Mouse (Mus musculus) liver, adult 2 months (tissue): ENCODE measurements around the gene Tor1aip1.

Source experiments
- CTCF ChIP-seq: fragments of 200-500 bp; IDR thresholded peaks from 2 replicates; pipeline ENCODE4 v1.5.1; 2011; ENCODE audit warnings: low read depth, low read length, control low read depth
- POLR2A ChIP-seq: fragments of 200-500 bp; IDR thresholded peaks from 2 replicates; pipeline ENCODE4 v1.6.1; 2011; ENCODE audit warnings: low read length, control low read depth; ENCODE audit not compliant: insufficient read depth; ENCODE audit errors: extremely low read depth

DNA sequence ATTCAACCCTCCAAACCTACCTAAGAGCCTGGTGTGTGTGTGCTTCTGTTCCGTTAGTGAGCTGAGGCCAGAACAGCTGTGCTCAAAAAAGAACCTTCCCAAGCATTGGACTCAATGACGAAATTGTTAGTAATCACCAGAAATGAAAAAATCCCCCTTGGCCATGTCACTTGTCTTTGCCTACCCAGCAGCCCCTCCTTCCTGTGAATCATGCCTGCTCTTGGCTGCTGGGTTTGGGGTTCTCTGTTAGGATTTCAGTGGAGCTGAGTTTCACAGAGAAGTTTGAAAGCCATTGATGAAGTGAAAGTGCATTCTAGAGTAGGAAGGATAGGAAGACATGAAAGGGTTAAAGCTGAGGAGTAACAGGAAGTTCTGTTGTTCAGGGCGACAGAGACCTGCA lies 29.9 kb upstream of the Tor1aip1 start:
- TF ChIP-seq CTCF (no peak), POLR2A (no peak)
